Mouse (Mus musculus): ENCODE data around the gene Vmn1r25. TPM values are rescaled to one million over a fixed set of nuclear protein-coding genes. Genes with fewer than 3 reads are reported as not detected.
"Not testable (repeated sequence)": the region's sequence is repeated elsewhere in the genome, so short reads cannot be mapped to it uniquely, and the experiment has no call there.

Gene Vmn1r25
- not detected for total RNA-seq (2021)
- long read RNA-seq, experiment 1, result 0 reads
- long read RNA-seq, experiment 2, result 0 reads

- DNase-seq, result no peak
- intact Hi-C loops (cut with DNase I), result no loop called here
Measured at GRCm38 (mm10) chr6:57980710-57981109, at the start of gene Vmn1r25. TSS of gene Vmn1r25 (minus strand) at chr6:57980810.

DNA sequence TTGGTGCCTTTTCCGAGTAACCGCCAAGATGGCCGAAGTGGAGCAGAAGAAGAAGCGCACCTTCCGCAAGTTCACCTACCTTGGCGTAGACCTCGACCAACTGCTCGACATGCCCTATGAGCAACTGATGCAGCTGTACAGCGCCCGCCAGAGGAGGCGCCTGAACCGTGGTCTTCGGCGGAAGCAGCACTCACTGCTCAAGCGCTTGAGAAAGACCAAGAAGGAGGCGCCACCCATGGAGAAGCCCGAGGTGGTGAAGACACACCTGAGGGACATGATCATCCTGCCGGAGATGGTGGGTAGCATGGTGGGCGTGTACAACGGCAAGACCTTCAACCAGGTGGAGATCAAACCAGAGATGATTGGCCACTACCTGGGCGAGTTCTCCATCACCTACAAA is 36.9 kb upstream of the Vmn1r25 start:
- DNase-seq; intact Hi-C loops (cut with DNase I): not testable (repeated sequence)

GRCm38 (mm10) chr6:58015059-58015458 is 34.4 kb upstream of the Vmn1r25 start, which contains the start of gene Vmn1r26:
TSS of gene Vmn1r26 (minus strand) at chr6:58015159.
- intact Hi-C loops (cut with DNase I), result no loop called here
- DNase-seq, result no peak

GRCm38 (mm10) chr6:57961403-57961802 is 19.2 kb downstream of the Vmn1r25 start, which contains the start of gene Vmn1r24:
TSS of gene Vmn1r24 (minus strand) at chr6:57961503.
- DNase-seq; intact Hi-C loops (cut with DNase I): not testable (repeated sequence)

Other genes with a start within 250 kb of the Vmn1r25 start
- 1 to 10 TPM; 3.8 to 4.6 TPM for gene Vopp1, start 155.7 kb downstream of the Vmn1r25 start, total RNA-seq (2021)
- gene Vmn1r21, start 130.5 kb downstream of the Vmn1r25 start, total RNA-seq (2021), result not detected
- not detected for gene Vmn1r22, start 72.8 kb downstream of the Vmn1r25 start, total RNA-seq (2021)
- gene Vmn1r23, start 54.0 kb downstream of the Vmn1r25 start, total RNA-seq (2021), result not detected
- not detected for gene Vmn1r24, start 19.3 kb downstream of the Vmn1r25 start, total RNA-seq (2021)
- not detected for gene Vmn1r26, start 34.3 kb upstream of the Vmn1r25 start, total RNA-seq (2021)
- not detected for gene Vmn1r27, start 238.0 kb upstream of the Vmn1r25 start, total RNA-seq (2021)